Mouse (Mus musculus) embryonic facial prominence, embryonic 15.5 days (tissue): ENCODE results near the gene Gm49333. TPM values are rescaled to one million over a fixed set of nuclear protein-coding genes. Genes with fewer than 3 reads are reported as not detected.

ENCODE experiments used
- ATAC-seq: fragments of 200-750 bp; cut with Nextera tagmentation; 2 replicates; pipeline ENCODE4 v1.8.0; 2017; ENCODE audit warnings: low read depth, moderate TSS enrichment; ENCODE audit not compliant: insufficient number of reproducible peaks, low FRiP score, low TSS enrichment
- H3K27ac ChIP-seq: fragments of 300-500 bp; sonication (generic); replicated peaks from 2 replicates; pipeline ENCODE4 v1.5.1; 2015; ENCODE audit warnings: mild to moderate bottlenecking, inconsistent platforms
- H3K27me3 ChIP-seq: fragments of 300-500 bp; sonication (generic); 2 replicates; pipeline ENCODE4 v1.6.1; 2015; ENCODE audit warnings: inconsistent platforms
- H3K36me3 ChIP-seq: fragments of 300-500 bp; sonication (generic); 2 replicates; pipeline ENCODE4 v1.6.1; 2015; ENCODE audit warnings: mild to moderate bottlenecking, inconsistent platforms
- H3K4me1 ChIP-seq: fragments of 300-500 bp; sonication (generic); 2 replicates; pipeline ENCODE4 v1.6.1; 2015; ENCODE audit warnings: inconsistent platforms
- H3K4me2 ChIP-seq: fragments of 300-500 bp; sonication (generic); replicated peaks from 2 replicates; pipeline ENCODE4 v1.6.1; 2015; ENCODE audit warnings: mild to moderate bottlenecking, inconsistent platforms
- H3K4me3 ChIP-seq: fragments of 300-500 bp; sonication (generic); replicated peaks from 2 replicates; pipeline ENCODE4 v1.5.1; 2015; ENCODE audit warnings: mild to moderate bottlenecking, inconsistent platforms
- H3K9ac ChIP-seq: fragments of 300-500 bp; sonication (generic); 2 replicates; pipeline ENCODE4 v1.6.1; 2015; ENCODE audit warnings: inconsistent platforms
- H3K9me3 ChIP-seq: fragments of 300-500 bp; sonication (generic); replicated peaks from 2 replicates; pipeline ENCODE4 v1.6.1; 2016; ENCODE audit warnings: inconsistent platforms
- WGBS: fragments of 180-500 bp; shearing (Covaris S2); methylation state at CpG from one replicate; pipeline ENCODE4 v1.1.7; 2015; 5-methylcytosine and 5-hydroxymethylcytosine counted together
- polyA plus RNA-seq: library from polyadenylated mRNA; unstranded; fragments of >200 nt; fragmentation: Nextera tagmentation; extraction: Ambion mirVana; gene quantifications from 2 replicates; pipeline ENCODE4 v1.2.1, GENCODE M21; 2015

The Gm49333 gene
- polyA plus RNA-seq, 1 experiment from 2014 or later: not detected

GRCm38 (mm10) chr16:20671886-20672285, 60.5 kb downstream of the Gm49333 start:
- H3K36me3 ChIP-seq: peaks cover 21% of the 10 kb centered on the region
- 0 out of 2 replicates have a peak overlapping the region, but pooled peaks have one; percentile 52 for H3K27ac ChIP-seq
- H3K9me3 ChIP-seq: no peaks in the 10 kb centered on the region
- no peak overlapping the region for H3K9ac ChIP-seq
- no peaks in the 10 kb centered on the region for H3K27me3 ChIP-seq
- no peak for ATAC-seq
- peak overlapping the region; percentile 69 for H3K4me3 ChIP-seq
- peak overlapping the region; percentile 95 for H3K4me2 ChIP-seq
- H3K4me1 ChIP-seq: peaks cover 22% of the 10 kb centered on the region
- 22% methylated on average over 6 of the region's 6 CpGs for WGBS

- H3K27ac ChIP-seq: peak overlapping the region; percentile 91
- H3K9me3 ChIP-seq: no peaks in the 10 kb centered on the region
- peaks cover 26% of the 10 kb centered on the region for H3K4me1 ChIP-seq
- H3K36me3 ChIP-seq: peaks cover 26% of the 10 kb centered on the region
- H3K4me2 ChIP-seq: peak overlapping the region; percentile 95
- peak; percentile 96 for ATAC-seq
- peak overlapping the region; percentile 69 for H3K4me3 ChIP-seq
- WGBS: under 1% methylated on average over 38 of the region's 38 CpGs
- no peaks in the 10 kb centered on the region for H3K27me3 ChIP-seq
- peak overlapping the region; percentile 75 for H3K9ac ChIP-seq
Measured at GRCm38 (mm10) chr16:20672500-20672902, 61.1 kb downstream of the Gm49333 start.

GRCm38 (mm10) chr16:20672965-20673705, 61.7 kb downstream of the Gm49333 start:
- Histone ChIP-seq H3K9me3 (no peaks in the 10 kb centered on the region), H3K4me3 (peak overlapping the region; percentile 69), H3K27ac (peak overlapping the region; percentile 91), H3K4me1 (peaks cover 29% of the 10 kb centered on the region), H3K4me2 (peak overlapping the region; percentile 95), H3K27me3 (no peaks in the 10 kb centered on the region), H3K36me3 (peaks cover 33% of the 10 kb centered on the region), H3K9ac (peak overlapping the region; percentile 75)
- peak; percentile 79; the same call in 1 of the 2 replicates for ATAC-seq
- WGBS: under 1% methylated on average over 59 of the region's 78 CpGs

- Histone ChIP-seq H3K4me3 (peak overlapping the region; percentile 69), H3K9ac (peak overlapping the region; percentile 75), H3K36me3 (peaks cover 39% of the 10 kb centered on the region), H3K4me2 (peak overlapping the region; percentile 95), H3K27ac (peak overlapping the region; percentile 91), H3K27me3 (no peaks in the 10 kb centered on the region), H3K9me3 (no peaks in the 10 kb centered on the region), H3K4me1 (peaks cover 29% of the 10 kb centered on the region)
- whole genome bisulfite sequencing: 4% methylated on average over 14 of the region's 14 CpGs
- ATAC-seq: no peak
Measured at GRCm38 (mm10) chr16:20673706-20674303, 62.4 kb downstream of the Gm49333 start.

GRCm38 (mm10) chr16:20675213-20675612, 63.8 kb downstream of the Gm49333 start:
- ATAC-seq: no peak
- no peaks in the 10 kb centered on the region for H3K9me3 ChIP-seq
- WGBS: 94% methylated on average over 6 of the region's 6 CpGs
- H3K9ac ChIP-seq: no peak overlapping the region
- H3K36me3 ChIP-seq: peaks cover 52% of the 10 kb centered on the region
- no peaks in the 10 kb centered on the region for H3K27me3 ChIP-seq
- H3K4me2 ChIP-seq: no peak overlapping the region
- H3K27ac ChIP-seq: no peak overlapping the region
- 0 out of 2 replicates have a peak overlapping the region, but pooled peaks have one; percentile 69 for H3K4me3 ChIP-seq
- H3K4me1 ChIP-seq: peaks cover 29% of the 10 kb centered on the region

- H3K4me2 ChIP-seq: no peak overlapping the region
- no peak overlapping the region for H3K4me3 ChIP-seq
- H3K4me1 ChIP-seq: peaks cover 29% of the 10 kb centered on the region
- no peak overlapping the region for H3K27ac ChIP-seq
- no peaks in the 10 kb centered on the region for H3K27me3 ChIP-seq
- WGBS: 55% methylated on average over 4 of the region's 4 CpGs
- H3K36me3 ChIP-seq: peaks cover 67% of the 10 kb centered on the region
- ATAC-seq: no peak
- no peaks in the 10 kb centered on the region for H3K9me3 ChIP-seq
- no peak overlapping the region for H3K9ac ChIP-seq
Measured at GRCm38 (mm10) chr16:20676702-20677101, 65.3 kb downstream of the Gm49333 start.

- H3K27ac ChIP-seq: 0 out of 2 replicates have a peak overlapping the region, but pooled peaks have one; percentile 2
- H3K9ac ChIP-seq: no peak overlapping the region
- peaks cover 74% of the 10 kb centered on the region for H3K36me3 ChIP-seq
- no peaks in the 10 kb centered on the region for H3K27me3 ChIP-seq
- peaks cover 25% of the 10 kb centered on the region for H3K4me1 ChIP-seq
- H3K4me2 ChIP-seq: no peak overlapping the region
- H3K9me3 ChIP-seq: no peaks in the 10 kb centered on the region
- H3K4me3 ChIP-seq: no peak overlapping the region
- no peak for ATAC-seq
- WGBS: 67% methylated on average over 5 of the region's 5 CpGs
Measured at GRCm38 (mm10) chr16:20677380-20677779, 66.0 kb downstream of the Gm49333 start.

- peak; percentile 24; the same call in 1 of the 2 replicates for ATAC-seq
- H3K4me3 ChIP-seq: no peak overlapping the region
- 0 out of 2 replicates have a peak overlapping the region, but pooled peaks have one; percentile 2 for H3K27ac ChIP-seq
- no peak overlapping the region for H3K4me2 ChIP-seq
- peaks cover 81% of the 10 kb centered on the region for H3K36me3 ChIP-seq
- H3K9me3 ChIP-seq: no peaks in the 10 kb centered on the region
- no peak overlapping the region for H3K9ac ChIP-seq
- H3K4me1 ChIP-seq: peaks cover 25% of the 10 kb centered on the region
- no peaks in the 10 kb centered on the region for H3K27me3 ChIP-seq
- WGBS: 70% methylated on average over 10 of the region's 10 CpGs
Measured at GRCm38 (mm10) chr16:20677974-20678675, 66.7 kb downstream of the Gm49333 start.

GRCm38 (mm10) chr16:20690774-20691173, 79.4 kb downstream of the Gm49333 start:
- H3K9ac ChIP-seq: no peak overlapping the region
- H3K4me2 ChIP-seq: no peak overlapping the region
- no peak for ATAC-seq
- no peaks in the 10 kb centered on the region for H3K9me3 ChIP-seq
- no peak overlapping the region for H3K27ac ChIP-seq
- H3K4me3 ChIP-seq: no peak overlapping the region
- no peaks in the 10 kb centered on the region for H3K27me3 ChIP-seq
- H3K36me3 ChIP-seq: peaks cover 65% of the 10 kb centered on the region
- 87% methylated on average over 3 of the region's 3 CpGs for WGBS
- H3K4me1 ChIP-seq: peaks cover 34% of the 10 kb centered on the region

GRCm38 (mm10) chr16:20691617-20692016, 80.2 kb downstream of the Gm49333 start:
- no peak for ATAC-seq
- Histone ChIP-seq H3K4me1 (peaks cover 43% of the 10 kb centered on the region), H3K27me3 (no peaks in the 10 kb centered on the region), H3K27ac (no peak overlapping the region), H3K4me3 (no peak overlapping the region), H3K9me3 (no peaks in the 10 kb centered on the region), H3K4me2 (no peak overlapping the region), H3K9ac (no peak overlapping the region), H3K36me3 (peaks cover 57% of the 10 kb centered on the region)
- 63% methylated on average over 1 of the region's 1 CpGs for WGBS
